Mouse (Mus musculus) liver, postnatal 0 days (tissue): Measurements from ENCODE around the gene Bmp7.

Experiments used
- CTCF ChIP-seq: sonication (generic); IDR thresholded peaks from 2 replicates; pipeline ENCODE4 v1.5.1; 2016; ENCODE audit warnings: antibody characterized with exemption, low read depth
- EP300 ChIP-seq: IDR thresholded peaks from 2 replicates; pipeline ENCODE4 v1.6.1; 2016; ENCODE audit warnings: antibody characterized with exemption, low read depth, mild to moderate bottlenecking

DNA sequence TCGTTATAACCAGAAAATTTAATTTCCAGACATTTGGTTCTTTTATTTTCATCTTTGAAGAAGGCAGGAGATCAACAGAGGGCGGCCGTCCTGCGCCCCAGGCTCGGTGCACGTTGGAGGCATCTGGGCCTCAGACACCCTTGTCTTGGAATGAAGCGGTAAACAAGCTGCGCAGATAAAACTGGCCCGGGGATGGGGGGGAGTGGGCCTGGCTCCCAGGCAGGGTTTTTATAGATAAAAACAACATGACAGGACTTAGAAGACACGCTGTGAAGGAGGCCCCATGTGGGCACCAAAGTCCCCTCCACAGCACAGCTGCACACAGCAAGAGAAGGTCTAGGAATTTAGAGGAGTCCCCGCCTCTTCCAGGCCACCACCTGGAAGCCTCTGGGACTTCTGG, 10.6 kb upstream of the Bmp7 start:
- TF ChIP-seq CTCF (no peak), EP300 (no peak)
